Mouse (Mus musculus) brain, embryonic 14.5 days (tissue): ENCODE measurements around the gene Tfam.

Experiments
- CTCF ChIP-seq: fragments of 200-500 bp; IDR thresholded peaks from 2 replicates; pipeline ENCODE4 v1.5.1; 2012; ENCODE audit warnings: inconsistent platforms, mild to moderate bottlenecking, moderate library complexity, borderline replicate concordance; ENCODE audit not compliant: insufficient read depth, insufficient read length; ENCODE audit errors: extremely low read depth
- POLR2A ChIP-seq: fragments of 200-500 bp; IDR thresholded peaks from 2 replicates; pipeline ENCODE4 v1.6.1; 2012; ENCODE audit warnings: mild to moderate bottlenecking, inconsistent platforms, borderline replicate concordance; ENCODE audit not compliant: poor library complexity, insufficient read depth, insufficient read length, severe bottlenecking; ENCODE audit errors: extremely low read depth

- no peak for TF ChIP-seq CTCF
- no peak for TF ChIP-seq POLR2A
These were observed 44.8 kb downstream of the Tfam start for GRCm38 (mm10) chr10:71193319-71193718.
